Mouse (Mus musculus) bone marrow macrophage, adult 2 months (primary cell): Measurements from ENCODE around the gene Bmf.

ENCODE experiments used
- CTCF ChIP-seq: IDR thresholded peaks from 2 replicates; pipeline ENCODE4 v1.5.1; 2012; ENCODE audit warnings: low read depth, mild to moderate bottlenecking, low read length, moderate library complexity
- POLR2A ChIP-seq: IDR thresholded peaks from 2 replicates; pipeline ENCODE4 v1.6.1; 2012; ENCODE audit warnings: mild to moderate bottlenecking, low read depth, low read length, borderline replicate concordance

- TF ChIP-seq CTCF (no peak), POLR2A (no peak)
These were observed 21.5 kb upstream of the Bmf start for GRCm38 (mm10) chr2:118570939-118571338.
